Mouse (Mus musculus) spleen, adult 18-20 months (tissue): Measurements from ENCODE around the gene Ccr2.
"Not testable (repeated sequence)": the region's sequence is repeated elsewhere in the genome, so short reads cannot be mapped to it uniquely, and the experiment has no call there.

Experiments
- DNase-seq, 2 experiments: peaks; one replicate each; pipeline ENCODE4 v3.0.0; 2022; ENCODE audit warnings: mixed read lengths in 2 of 2

The Ccr2 gene

DNA sequence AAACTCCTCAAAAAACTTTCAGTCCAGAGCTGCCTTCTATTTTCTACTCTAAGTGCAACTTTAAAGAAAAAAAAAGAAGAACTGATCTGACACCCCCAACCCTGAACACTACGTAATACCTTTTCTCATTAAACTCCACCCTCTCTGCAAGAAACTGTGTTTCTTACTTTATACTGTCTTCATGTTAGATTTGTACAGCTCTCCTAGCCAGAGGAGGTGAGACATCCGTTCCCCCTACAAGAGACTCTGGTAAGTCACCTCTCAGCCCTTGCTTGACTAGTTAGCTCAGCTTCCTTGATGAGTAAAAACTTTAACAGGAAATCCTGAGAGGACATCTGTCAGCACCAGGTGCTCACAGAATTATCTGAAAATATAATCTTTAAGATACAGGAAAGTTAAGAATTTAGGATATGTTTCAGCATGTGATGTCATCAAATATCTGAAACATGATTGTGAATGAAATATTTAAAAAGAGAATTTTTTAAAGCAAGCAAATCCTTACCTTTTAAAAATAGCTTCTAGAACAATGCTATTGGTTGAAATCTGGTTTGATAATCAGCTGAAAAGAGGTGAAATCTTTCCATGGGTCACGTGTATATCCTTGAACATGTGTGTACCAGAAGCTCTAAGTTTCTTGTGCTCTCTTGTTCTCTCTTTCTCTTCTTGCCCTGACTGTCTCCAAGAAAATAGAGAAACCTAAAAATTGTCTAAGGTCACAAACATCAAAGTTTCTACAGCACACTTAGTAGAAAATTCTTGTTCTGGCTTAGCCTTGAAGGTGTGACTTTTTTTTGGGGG, 19.8 kb downstream of the Ccr2 start, which contains the start of gene Ccr5:
Gene Ccr5, plus strand, starts transcription at position 157 of the 798 bp plus-strand sequence.
- DNase-seq, result no peak

DNA sequence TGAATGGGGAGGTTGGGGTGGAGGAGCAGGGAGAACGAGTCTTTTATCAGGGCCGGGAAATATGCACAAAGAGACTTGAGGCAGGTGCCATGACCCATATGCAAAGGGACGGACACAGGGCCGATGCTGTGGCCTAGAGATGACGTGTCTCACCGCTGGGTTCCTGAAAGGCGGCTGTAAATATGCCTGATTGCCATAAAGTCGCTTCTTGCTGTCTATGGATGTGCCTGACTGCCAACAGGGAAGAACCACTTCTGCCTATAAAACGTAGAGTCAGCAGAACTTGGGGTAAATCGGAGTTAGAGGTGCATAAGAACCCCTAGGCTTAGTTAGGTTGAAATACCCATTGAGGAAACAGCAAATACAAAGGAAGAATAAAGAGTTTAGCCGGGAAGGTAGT, 23.8 kb downstream of the Ccr2 start:
- no peak for DNase-seq

DNA sequence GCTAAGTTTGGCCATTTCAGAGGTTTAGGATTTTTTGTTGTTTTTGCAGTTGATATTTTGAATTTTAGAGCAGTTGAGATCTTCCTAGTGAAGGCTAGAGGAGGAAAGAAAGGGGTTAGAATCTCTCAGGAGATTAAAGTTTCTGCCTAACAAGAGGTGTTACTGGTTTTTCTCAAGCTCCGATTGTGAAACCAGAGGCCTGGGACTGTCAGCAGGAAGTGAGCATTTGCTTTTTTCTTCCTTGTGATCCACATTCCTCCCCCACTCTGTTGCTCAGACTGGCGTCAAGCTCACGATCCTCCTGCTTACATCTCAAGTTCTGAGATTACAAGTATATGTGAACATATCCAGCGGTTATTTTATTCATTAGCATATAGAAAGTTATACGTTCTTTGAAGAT, 24.6 kb downstream of the Ccr2 start:
- no peak for DNase-seq

DNA sequence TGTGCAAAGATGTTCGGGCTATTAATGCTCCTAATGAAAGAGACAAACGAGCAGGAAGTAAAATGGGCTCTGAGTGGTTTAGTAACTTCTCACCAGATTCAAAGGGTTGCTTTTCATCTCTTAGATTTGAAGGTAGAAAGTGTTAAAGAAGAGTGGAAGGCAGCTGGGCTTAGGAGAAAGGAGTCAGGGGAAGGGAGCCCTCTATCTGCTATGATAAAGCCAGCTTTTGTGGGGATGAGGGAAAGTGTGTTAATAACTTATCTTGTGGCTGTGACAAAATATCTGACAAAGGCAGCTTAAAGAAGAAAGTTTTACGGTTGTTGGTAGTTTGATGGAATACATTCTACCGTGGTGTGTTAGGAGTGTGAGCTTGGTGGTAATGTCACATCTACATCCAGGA, 25.7 kb downstream of the Ccr2 start:
- DNase-seq, result no peak

DNA sequence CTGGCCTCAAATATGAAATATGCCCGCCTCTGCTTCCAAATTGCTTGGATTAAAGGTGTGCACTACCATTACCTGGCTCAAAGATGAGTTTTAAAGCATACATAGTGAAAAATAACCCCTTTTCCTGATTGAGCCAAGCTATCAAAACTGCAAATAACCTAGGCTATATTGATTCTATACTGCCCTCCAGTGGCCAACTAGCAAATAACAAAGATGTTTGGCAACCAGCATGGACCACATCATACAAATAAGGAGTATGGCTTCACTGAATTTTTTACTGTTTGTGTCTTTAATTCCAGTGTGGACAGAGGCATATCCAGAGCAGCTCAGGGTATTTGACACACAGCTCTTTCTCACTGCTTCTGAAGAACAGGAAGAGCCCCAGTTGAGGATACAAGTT, 26.6 kb downstream of the Ccr2 start:
- DNase-seq, result no peak

DNA sequence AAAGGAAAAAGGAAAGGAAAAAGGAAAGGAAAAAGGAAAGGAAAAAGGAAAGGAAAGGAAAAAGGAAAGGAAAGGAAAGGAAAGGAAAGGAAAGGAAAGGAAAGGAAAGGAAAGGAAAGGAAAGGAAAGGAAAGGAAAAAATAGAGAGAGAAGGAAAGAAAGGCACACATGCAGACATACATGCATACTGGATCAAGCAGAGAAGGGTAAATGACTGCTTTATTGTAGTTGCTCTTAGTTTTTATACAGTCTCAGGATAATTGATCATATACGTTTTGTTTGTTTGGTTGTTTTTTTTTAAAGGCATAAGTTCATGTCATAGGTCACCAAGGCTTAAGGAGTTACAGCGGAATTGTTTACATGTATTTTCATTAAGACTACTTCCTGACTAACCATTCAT, 31.1 kb downstream of the Ccr2 start:
- DNase-seq, result not testable (repeated sequence)

DNA sequence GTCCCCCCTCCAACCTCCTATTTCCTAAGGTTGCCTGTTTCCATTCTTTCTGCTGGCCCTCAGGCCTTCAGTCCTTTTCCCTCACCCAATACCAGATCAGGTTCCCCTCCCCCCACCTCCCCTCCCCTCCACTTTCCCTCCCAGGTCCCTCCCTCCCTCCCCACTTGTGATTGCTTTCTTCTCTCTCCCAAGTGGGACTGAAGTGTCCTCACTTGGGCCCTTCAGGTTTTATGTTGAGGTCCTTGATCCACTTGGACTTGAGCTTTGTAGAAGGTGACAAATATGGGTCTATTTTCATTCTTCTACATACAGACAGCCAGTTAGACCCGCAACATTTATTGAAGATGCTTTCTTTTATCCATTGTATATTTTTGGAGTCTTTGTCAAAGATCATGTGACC, 33.2 kb downstream of the Ccr2 start:
- not testable (repeated sequence) for DNase-seq

DNA sequence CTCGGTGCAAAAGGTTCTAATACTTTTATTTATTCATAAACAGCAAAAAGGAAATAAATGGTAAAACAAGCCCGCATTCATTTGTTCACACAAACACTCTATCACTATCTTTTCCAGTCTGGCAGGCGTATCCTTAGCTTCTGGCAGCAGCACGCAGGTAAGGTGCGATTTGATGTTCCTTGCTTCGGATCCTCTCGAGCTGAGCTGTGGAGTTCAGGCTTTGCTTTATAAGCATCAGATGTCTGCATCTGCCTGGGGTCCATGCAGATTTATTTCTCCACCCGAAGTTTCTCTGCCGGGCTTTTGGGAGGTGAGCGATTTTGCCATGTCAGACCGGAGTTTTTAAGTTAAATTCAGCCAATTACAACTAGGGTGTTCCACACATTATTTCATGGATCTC, 35.9 kb downstream of the Ccr2 start:
- DNase-seq, result no peak

DNA sequence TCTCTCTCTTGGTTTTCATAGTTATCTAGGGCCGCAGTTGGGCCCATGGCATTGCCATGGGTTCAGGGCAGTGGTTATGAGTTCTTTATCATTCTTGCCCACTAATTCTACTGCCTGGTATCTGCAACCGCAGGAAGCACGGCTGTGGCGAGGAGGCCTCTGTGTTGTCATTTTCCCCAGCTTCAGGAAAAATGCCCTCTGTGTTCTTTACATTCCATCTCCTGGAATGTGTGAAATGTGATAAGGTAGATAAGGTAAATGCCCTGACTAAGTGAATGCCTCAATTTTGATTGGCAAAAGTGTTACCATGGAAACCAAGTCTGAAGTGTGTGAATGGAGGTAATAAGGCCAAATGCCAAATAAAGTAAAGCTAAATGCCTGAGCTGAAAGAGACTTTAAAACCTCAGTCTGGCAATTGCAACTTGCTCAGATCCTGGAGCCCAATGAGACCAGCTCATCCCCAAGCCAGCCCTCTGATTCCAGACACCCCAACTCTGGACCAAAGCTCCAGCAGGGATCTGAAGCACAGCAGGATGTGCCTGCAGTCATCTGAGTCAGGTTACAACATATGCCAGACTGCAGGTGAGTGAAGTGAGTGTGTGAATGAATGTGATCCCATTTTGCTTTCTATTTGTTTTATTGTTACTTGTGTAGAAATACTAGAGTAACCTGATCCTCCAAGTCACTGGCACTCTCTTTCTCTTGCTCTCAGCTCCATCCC, 36.5 kb downstream of the Ccr2 start:
- no peak for DNase-seq

DNA sequence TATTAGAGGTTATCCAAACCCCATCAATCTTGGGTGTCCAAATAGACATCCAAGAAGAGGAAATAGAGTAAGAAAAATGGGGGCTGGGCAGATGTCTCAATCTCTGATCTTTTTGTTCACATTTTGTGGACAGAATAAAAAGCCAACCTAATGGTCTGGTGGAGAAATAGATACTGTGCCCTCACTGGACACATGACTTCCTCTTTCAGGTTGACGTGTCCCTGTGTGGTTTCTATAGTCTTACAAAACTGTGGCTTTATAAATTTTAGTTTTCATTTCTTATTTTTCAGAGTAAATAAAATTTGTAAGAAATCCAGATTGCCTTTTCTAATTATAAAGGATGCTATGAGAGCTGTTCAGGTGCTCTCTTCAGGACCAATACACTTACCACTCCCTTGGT, 41.9 kb downstream of the Ccr2 start:
- DNase-seq, result no peak

DNA sequence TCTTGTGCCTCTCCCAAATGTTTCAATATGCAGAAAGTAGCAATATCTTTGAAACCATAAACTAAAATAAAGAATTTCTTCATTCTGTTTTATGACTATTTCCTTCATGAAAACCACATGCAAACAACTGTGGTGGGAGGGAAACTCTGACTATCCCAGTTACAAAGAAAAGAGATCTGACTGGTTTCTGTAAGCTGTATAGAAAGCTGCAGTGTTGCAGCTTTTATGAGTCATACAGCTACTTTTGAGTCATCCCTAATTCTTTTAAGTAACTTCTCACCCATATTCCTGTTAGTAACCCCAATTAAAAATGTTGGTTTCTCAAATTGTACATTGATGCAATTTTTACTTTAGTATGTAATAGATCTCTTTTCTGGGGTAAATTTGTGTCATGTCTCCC, 44.6 kb downstream of the Ccr2 start:
- DNase-seq, result no peak
